8 mouse cellular contexts compared by ENCODE assay signal in the genomic region with DNA sequence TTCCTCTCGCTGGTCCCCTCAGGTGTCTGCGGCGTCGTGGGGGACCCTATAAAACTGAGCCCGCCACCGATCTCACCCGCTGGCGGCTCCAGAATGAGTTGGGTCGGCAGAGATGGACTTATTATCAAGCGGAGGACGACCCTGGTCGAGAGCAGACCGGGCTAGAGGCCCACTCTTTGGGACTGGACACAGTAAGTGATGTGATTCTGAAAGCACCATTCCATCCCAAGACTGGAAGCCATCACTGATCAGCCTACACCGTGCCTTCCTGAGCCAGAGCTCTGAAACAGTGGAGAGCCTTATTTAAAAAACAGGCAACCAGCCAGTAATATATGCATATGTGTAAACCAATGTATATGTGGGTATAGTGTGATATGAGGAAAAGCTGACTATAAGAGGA. TPM values are rescaled to one million over a fixed set of nuclear protein-coding genes. Genes with fewer than 3 reads are reported as not detected.
DNase-seq lines count a peak whose midpoint lies in the region; ATAC-seq and TF ChIP-seq lines count a peak whose summit lies in the region.

No protein-coding gene starts in this region.

- peak overlapping the region; percentile 66 for H3K9ac ChIP-seq in kidney, embryonic 14.5 days (ENCODE audit: low read depth, low read length)
- H3K9ac ChIP-seq in hindbrain, embryonic 13.5 days: peak overlapping the region; percentile 89
- H3K9ac ChIP-seq in midbrain, embryonic 15.5 days: peak overlapping the region; percentile 66

- no peak for DNase-seq in kidney, postnatal 10 days
- DNase-seq in kidney, adult 9 months: no peak
- no peak for DNase-seq in embryo, embryonic 9.5 days (ENCODE audit: extremely low spot score)

- H3K4me2 ChIP-seq in kidney, embryonic 14.5 days (replicated peaks; ENCODE audit: low read depth, low read length): peak overlapping the region; percentile 90
- peak overlapping the region; percentile 79 for H3K4me2 ChIP-seq in hindbrain, embryonic 13.5 days
- peak overlapping the region; percentile 74 for H3K4me2 ChIP-seq in midbrain, embryonic 15.5 days

- peak; percentile 8; the same call in 1 of the 2 replicates for ATAC-seq in kidney, embryonic 14.5 days (ENCODE audit: low FRiP score, low TSS enrichment)
- peak; percentile 46 for ATAC-seq in hindbrain, embryonic 13.5 days (ENCODE audit: low FRiP score)
- peak; percentile 53 for ATAC-seq in midbrain, embryonic 15.5 days (replicated peaks)
- no peak; the same call in 1 of the 2 replicates for ATAC-seq in monocyte, adult 5-6 weeks (replicated peaks; ENCODE audit: insufficient number of reproducible peaks, low FRiP score, low TSS enrichment, poor library complexity, severe bottlenecking)

- TF ChIP-seq POLR2A in bone marrow macrophage, adult 2 months (IDR thresholded peaks at IDR 0.05; ENCODE audit: borderline replicate concordance, low read depth, low read length): no peak

- no peaks in the 10 kb centered on the region for H3K27me3 ChIP-seq in kidney, embryonic 14.5 days (ENCODE audit: control insufficient read depth, insufficient read depth, low read length)
- no peaks in the 10 kb centered on the region for H3K27me3 ChIP-seq in hindbrain, embryonic 13.5 days
- no peaks in the 10 kb centered on the region for H3K27me3 ChIP-seq in midbrain, embryonic 15.5 days (replicated peaks)

- H3K4me3 ChIP-seq in kidney, embryonic 14.5 days (ENCODE audit: low read length): peak overlapping the region; percentile 70
- H3K4me3 ChIP-seq in bone marrow macrophage, adult 2 months (ENCODE audit: insufficient read depth, low read length): peak overlapping the region; percentile 96
- H3K4me3 ChIP-seq in hindbrain, embryonic 13.5 days: peak overlapping the region; percentile 74
- peak overlapping the region; percentile 79 for H3K4me3 ChIP-seq in midbrain, embryonic 15.5 days

- H3K4me1 ChIP-seq in kidney, embryonic 14.5 days (ENCODE audit: control insufficient read depth, insufficient read depth, low read length): no peaks in the 10 kb centered on the region; the same call in 1 of the 2 replicates
- H3K4me1 ChIP-seq in bone marrow macrophage, adult 2 months (ENCODE audit: control insufficient read depth, insufficient read depth, low read length): peaks cover 13% of the 10 kb centered on the region; the same call in 1 of the 2 replicates
- H3K4me1 ChIP-seq in hindbrain, embryonic 13.5 days (replicated peaks): peaks cover 36% of the 10 kb centered on the region
- H3K4me1 ChIP-seq in midbrain, embryonic 15.5 days: peaks cover 35% of the 10 kb centered on the region

- no peak for TF ChIP-seq CTCF in bone marrow macrophage, adult 2 months (IDR thresholded peaks at IDR 0.05; ENCODE audit: low read depth, low read length)

- peak overlapping the region; percentile 65; the same call in 1 of the 2 replicates for H3K27ac ChIP-seq in kidney, embryonic 14.5 days (ENCODE audit: low read depth, low read length)
- peak overlapping the region; percentile 56 for H3K27ac ChIP-seq in bone marrow macrophage, adult 2 months (ENCODE audit: insufficient read depth, low read depth, low read length)
- H3K27ac ChIP-seq in hindbrain, embryonic 13.5 days: peak overlapping the region; percentile 86
- peak overlapping the region; percentile 85 for H3K27ac ChIP-seq in midbrain, embryonic 15.5 days

- WGBS in kidney, embryonic 14.5 days: 1% methylated on average over 14 of the region's 14 CpGs
- 1% methylated on average over 14 of the region's 14 CpGs for WGBS in hindbrain, embryonic 13.5 days
- 1% methylated on average over 14 of the region's 14 CpGs for WGBS in midbrain, embryonic 15.5 days

- no peaks in the 10 kb centered on the region for H3K9me3 ChIP-seq in kidney, embryonic 14.5 days (ENCODE audit: control insufficient read depth, low read length)
- H3K9me3 ChIP-seq in hindbrain, embryonic 13.5 days: no peaks in the 10 kb centered on the region
- H3K9me3 ChIP-seq in midbrain, embryonic 15.5 days: no peaks in the 10 kb centered on the region

- H3K36me3 ChIP-seq in kidney, embryonic 14.5 days (ENCODE audit: control insufficient read depth, insufficient read depth, low read length): peaks cover 31% of the 10 kb centered on the region
- H3K36me3 ChIP-seq in hindbrain, embryonic 13.5 days: peaks cover 31% of the 10 kb centered on the region
- peaks cover 25% of the 10 kb centered on the region for H3K36me3 ChIP-seq in midbrain, embryonic 15.5 days (replicated peaks)

RNA-seq across cellular contexts. Expression of a gene that starts 0.4 kb away (rescaled TPM):
- 9.7 and 21.9 TPM in 2 replicates for polyA plus RNA-seq in kidney, embryonic 14.5 days (2014; fragmentation: Nextera tagmentation; extraction: Ambion mirVana)
- 10.9 and 11.0 TPM in 2 replicates for polyA plus RNA-seq in bone marrow macrophage, adult 2 months (2012; ENCODE audit: insufficient read depth, insufficient read length, missing spikeins)
- 37.9 and 45.6 TPM in 2 replicates for polyA plus RNA-seq in hindbrain, embryonic 13.5 days (2015; fragmentation: Nextera tagmentation; extraction: Ambion mirVana)
- polyA plus RNA-seq in midbrain, embryonic 15.5 days (2015; fragmentation: Nextera tagmentation; extraction: Ambion mirVana): 43.5 and 44.5 TPM in 2 replicates
- 4.4 to 8.6 TPM (median 4.7 TPM) in 3 replicates for total RNA-seq in monocyte, adult 5-6 weeks (2017)

RNA-seq across cellular contexts. Expression of a gene that starts 30.2 kb away (rescaled TPM):
- polyA plus RNA-seq in kidney, embryonic 14.5 days (2014; fragmentation: Nextera tagmentation; extraction: Ambion mirVana): not detected in 2 replicates
- not detected in 2 replicates for polyA plus RNA-seq in bone marrow macrophage, adult 2 months (2012; ENCODE audit: insufficient read depth, insufficient read length, missing spikeins)
- not detected in 2 replicates for polyA plus RNA-seq in hindbrain, embryonic 13.5 days (2015; fragmentation: Nextera tagmentation; extraction: Ambion mirVana)
- polyA plus RNA-seq in midbrain, embryonic 15.5 days (2015; fragmentation: Nextera tagmentation; extraction: Ambion mirVana): not detected in 2 replicates
- 0.87 TPM in 1 of 3 replicates, not detected in the others for total RNA-seq in monocyte, adult 5-6 weeks (2017)

RNA-seq across cellular contexts. Expression of a gene that starts 43.6 kb away (rescaled TPM):
- polyA plus RNA-seq in kidney, embryonic 14.5 days (2014; fragmentation: Nextera tagmentation; extraction: Ambion mirVana): 0.28 and 0.46 TPM in 2 replicates
- not detected in 2 replicates for polyA plus RNA-seq in bone marrow macrophage, adult 2 months (2012; ENCODE audit: insufficient read depth, insufficient read length, missing spikeins)
- polyA plus RNA-seq in hindbrain, embryonic 13.5 days (2015; fragmentation: Nextera tagmentation; extraction: Ambion mirVana): 0.16 TPM in 1 of 2 replicates, not detected in the other
- 0.08 TPM in 1 of 2 replicates, not detected in the other for polyA plus RNA-seq in midbrain, embryonic 15.5 days (2015; fragmentation: Nextera tagmentation; extraction: Ambion mirVana)
- total RNA-seq in monocyte, adult 5-6 weeks (2017): not detected in 3 replicates
